Mouse (Mus musculus) thymus, adult 2 months (tissue): ENCODE measurements around the gene Hoxc11. TPM values are rescaled to one million over a fixed set of nuclear protein-coding genes. Genes with fewer than 3 reads are reported as not detected.

ENCODE experiments used
- DNase-seq: peaks from one replicate; pipeline ENCODE4 v3.0.0; 2021
- H3K27ac ChIP-seq: fragments of 200-500 bp; 2 replicates; pipeline ENCODE4 v1.5.1; 2012; ENCODE audit warnings: low read length, control low read depth; ENCODE audit not compliant: control insufficient read depth, insufficient read depth
- H3K27me3 ChIP-seq: fragments of 200-500 bp; 2 replicates; pipeline ENCODE4 v1.6.1; 2012; ENCODE audit warnings: mild to moderate bottlenecking, low read length, moderate library complexity, mixed read lengths; ENCODE audit not compliant: control insufficient read depth, insufficient read depth
- H3K36me3 ChIP-seq: fragments of 200-500 bp; 2 replicates; pipeline ENCODE4 v1.6.1; 2012; ENCODE audit warnings: mild to moderate bottlenecking, low read length, moderate library complexity; ENCODE audit not compliant: control insufficient read depth, insufficient read depth
- H3K4me1 ChIP-seq: fragments of 200-500 bp; replicated peaks from 2 replicates; pipeline ENCODE4 v1.6.1; 2012; ENCODE audit warnings: low read length; ENCODE audit not compliant: control insufficient read depth, insufficient read depth
- H3K4me3 ChIP-seq: fragments of 200-500 bp; 2 replicates; pipeline ENCODE4 v1.5.1; 2012; ENCODE audit warnings: mild to moderate bottlenecking, low read length, control low read depth, moderate library complexity; ENCODE audit not compliant: control insufficient read depth, insufficient read depth
- CTCF ChIP-seq: fragments of 200-500 bp; IDR thresholded peaks from 2 replicates; pipeline ENCODE4 v1.5.1; 2012; ENCODE audit warnings: mild to moderate bottlenecking, control low read depth, low read length, moderate library complexity, borderline replicate concordance; ENCODE audit not compliant: control insufficient read depth, poor library complexity, insufficient read depth; ENCODE audit errors: extremely low read depth
- POLR2A ChIP-seq: fragments of 200-500 bp; IDR thresholded peaks from 2 replicates; pipeline ENCODE4 v1.6.1; 2012; ENCODE audit warnings: mild to moderate bottlenecking, low read length, control low read depth, moderate library complexity; ENCODE audit not compliant: control insufficient read depth, poor library complexity, insufficient read depth; ENCODE audit errors: extremely low read depth
- WGBS: fragments of 180-500 bp; shearing (Covaris S2); methylation state at CpG from one replicate; pipeline ENCODE4 v1.1.7; 2018; 5-methylcytosine and 5-hydroxymethylcytosine counted together
- polyA plus RNA-seq: library from polyadenylated mRNA; depleted of rRNA; stranded (reverse); fragments of >200 nt; gene quantifications from 2 replicates; pipeline ENCODE4 v1.2.3, GENCODE M21; 2012

Gene Hoxc11
- polyA plus RNA-seq, 1 experiment = 0.66 TPM

DNA sequence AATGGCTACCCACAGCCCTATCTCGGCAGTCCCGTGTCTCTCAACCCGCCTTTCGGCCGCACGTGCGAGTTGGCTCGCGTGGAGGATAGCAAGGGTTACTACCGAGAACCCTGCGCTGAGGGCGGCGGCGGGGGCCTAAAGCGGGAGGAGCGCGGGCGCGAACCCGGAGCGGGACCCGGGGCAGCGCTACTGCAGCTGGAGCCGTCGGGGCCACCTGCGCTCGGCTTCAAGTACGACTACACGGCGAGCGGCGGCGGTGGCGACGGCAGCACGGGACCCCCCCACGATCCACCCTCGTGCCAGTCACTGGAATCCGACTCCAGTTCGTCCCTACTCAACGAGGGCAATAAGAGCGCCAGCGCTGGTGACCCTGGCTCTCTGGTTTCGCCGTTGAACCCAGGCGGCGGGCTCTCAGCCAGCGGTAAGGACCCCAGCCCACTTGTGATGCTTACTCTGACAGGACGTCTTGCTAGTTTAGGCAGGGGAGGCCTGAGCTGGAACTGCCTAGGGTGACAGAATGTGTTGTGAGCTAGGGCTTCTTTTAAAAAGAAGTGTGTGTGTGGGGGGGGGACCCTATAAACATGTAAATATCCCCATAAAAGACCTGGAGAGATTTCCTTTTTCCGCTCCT is 17.1 kb upstream of the Hoxc11 start:
- DNase-seq = no peak
- Histone ChIP-seq H3K4me3 (no peak overlapping the region), H3K27ac (no peak overlapping the region), H3K4me1 (no peaks in the 10 kb centered on the region), H3K36me3 (no peaks in the 10 kb centered on the region), H3K27me3 (peaks cover 39% of the 10 kb centered on the region)
- WGBS = 11% methylated on average over 50 of the region's 50 CpGs
- TF ChIP-seq POLR2A (no peak), CTCF (no peak)

DNA sequence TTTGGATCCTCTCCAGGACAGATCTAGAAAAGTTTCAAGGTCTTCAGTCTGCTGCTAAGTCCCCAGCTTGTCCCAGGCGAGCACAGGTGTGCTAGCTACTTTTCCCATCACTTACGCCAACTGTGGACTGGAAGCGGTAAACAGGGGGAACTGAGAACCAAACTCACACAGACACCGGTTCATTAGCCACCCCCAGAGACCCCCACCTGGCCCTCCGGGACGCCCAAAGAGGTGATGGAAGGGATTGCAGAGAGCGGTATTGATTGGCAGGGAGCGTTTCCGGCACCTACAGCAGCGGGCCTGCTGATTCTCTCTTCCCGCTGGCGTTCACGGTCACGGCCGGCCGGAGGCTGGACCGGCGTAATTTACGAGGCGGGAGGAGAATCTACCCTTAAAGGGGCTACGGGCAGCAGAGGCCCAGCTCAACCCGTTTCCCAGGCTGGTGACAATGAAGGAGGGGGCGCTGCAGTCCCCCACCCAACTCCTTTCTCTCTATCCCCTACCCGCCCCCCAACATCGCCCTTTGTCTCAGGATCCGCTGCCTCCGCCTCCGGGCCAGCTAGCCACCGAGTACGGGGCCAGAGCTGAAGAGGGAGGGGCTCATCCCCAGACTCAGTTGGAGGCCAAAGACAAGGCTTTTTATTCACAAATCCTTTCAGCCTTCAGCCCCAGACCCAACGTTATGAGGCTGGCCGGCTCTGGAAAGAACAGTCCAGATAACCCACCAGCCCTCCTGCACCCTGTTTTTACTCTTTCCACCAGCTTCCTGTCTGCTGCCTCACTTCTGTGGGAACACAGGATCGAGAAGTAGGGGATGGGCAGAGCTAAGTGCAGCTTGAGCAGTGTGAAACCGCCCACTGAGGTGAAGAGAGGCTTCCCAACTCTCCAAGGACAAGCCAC is 14.7 kb upstream of the Hoxc11 start:
- Histone ChIP-seq H3K27me3 (peaks cover 52% of the 10 kb centered on the region), H3K4me1 (no peaks in the 10 kb centered on the region), H3K27ac (no peak overlapping the region), H3K4me3 (no peak overlapping the region), H3K36me3 (no peaks in the 10 kb centered on the region)
- no peak for TF ChIP-seq CTCF
- TF ChIP-seq POLR2A = no peak
- no peak for DNase-seq
- WGBS = 13% methylated on average over 34 of the region's 34 CpGs

DNA sequence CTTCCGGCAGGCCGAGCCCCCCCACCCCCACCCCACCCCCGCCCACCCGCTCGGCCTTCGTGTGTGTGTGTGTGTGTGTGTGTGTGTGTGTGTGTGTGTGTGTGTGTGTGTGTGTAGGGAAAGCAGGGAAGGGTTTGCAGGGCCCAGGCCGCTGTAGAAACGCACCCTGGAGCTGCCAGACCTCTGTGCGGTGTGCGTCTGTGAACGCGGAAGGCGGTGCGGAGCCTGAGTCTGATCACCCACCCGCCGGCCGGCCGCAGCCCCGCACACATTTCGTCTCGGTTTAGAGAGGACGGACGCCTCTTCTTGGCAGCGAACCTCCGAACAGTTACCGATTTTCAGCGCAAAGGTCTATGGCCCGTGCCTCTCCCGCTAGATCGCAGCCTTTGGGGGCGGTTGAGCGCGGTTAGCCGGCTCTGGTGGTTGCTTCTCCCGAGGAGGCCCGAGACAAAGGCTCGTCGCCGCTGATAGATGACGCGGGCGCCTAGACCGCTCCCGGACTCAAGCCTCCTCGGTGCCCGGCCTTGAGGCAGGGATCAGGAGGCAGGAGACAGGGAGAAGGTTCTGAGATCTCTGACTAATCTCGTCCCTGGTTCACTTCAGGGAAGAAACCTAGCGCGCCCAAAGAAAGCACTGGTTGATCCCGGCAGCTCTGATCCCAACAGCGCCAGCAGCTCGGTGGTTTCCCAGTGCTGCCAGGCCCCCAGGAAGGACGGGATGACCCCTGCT is 11.3 kb upstream of the Hoxc11 start:
- Histone ChIP-seq H3K27me3 (peaks cover 43% of the 10 kb centered on the region), H3K27ac (no peak overlapping the region), H3K4me3 (no peak overlapping the region), H3K4me1 (no peaks in the 10 kb centered on the region), H3K36me3 (no peaks in the 10 kb centered on the region)
- no peak for DNase-seq
- 4% methylated on average over 51 of the region's 53 CpGs for WGBS
- TF ChIP-seq POLR2A (no peak), CTCF (no peak)

GRCm38 (mm10) chr15:102943468-102943813 is 10.8 kb upstream of the Hoxc11 start:
- WGBS = 15% methylated on average over 5 of the region's 5 CpGs
- peaks cover 39% of the 10 kb centered on the region for H3K27me3 ChIP-seq
- TF ChIP-seq POLR2A = no peak
- TF ChIP-seq CTCF = no peak

DNA sequence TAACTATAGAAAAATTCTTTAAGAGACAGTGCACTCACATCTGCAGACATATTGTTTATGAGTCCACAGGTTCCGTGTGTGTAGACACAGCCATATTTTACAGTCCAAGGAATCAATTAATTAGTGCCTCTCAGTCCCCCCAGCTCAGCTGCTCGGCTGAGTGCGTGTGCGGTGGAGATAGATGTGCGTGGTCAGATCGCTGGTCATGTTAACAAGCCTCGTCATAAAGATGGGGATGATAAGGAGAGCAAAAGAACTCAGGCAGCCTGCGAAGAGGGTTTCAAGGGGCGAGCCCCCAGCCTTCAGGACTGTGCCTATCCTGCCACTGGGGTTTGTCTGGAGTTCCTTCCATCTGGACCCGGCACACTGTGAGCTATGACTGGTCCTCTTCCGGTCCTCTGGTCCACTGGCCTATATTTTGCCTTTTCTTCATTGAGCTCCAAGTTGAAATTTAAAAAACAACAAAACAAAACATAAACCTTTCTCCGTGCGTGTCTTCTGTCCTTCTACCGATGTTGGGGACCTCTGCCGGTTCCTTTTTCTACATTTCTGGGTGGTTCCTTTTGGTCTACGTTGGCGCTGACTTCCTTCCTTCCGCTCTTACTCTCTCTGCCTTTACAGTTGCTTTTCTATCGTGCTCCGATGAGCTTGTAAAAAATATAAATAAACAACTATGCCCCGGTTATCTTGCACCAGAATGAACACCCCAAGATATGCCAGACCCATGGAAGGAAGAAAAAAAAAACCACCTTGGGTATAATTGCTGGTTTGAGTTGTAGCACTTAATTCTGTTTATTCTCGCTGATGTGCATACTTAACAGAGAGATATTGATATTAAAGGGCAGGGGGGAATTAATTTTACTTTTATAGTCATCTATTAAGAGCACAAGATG is 8.8 kb upstream of the Hoxc11 start:
- no peak for TF ChIP-seq POLR2A
- no peak for TF ChIP-seq CTCF
- no peak overlapping the region for H3K27ac ChIP-seq
- peaks cover 39% of the 10 kb centered on the region for H3K27me3 ChIP-seq
- H3K36me3 ChIP-seq = no peaks in the 10 kb centered on the region
- no peaks in the 10 kb centered on the region for H3K4me1 ChIP-seq
- WGBS = 12% methylated on average over 22 of the region's 22 CpGs
- DNase-seq = no peak
- no peak overlapping the region for H3K4me3 ChIP-seq

More at GRCm38 (mm10) chr15:102943468-102943813, 10.8 kb upstream of the Hoxc11 start:
- H3K4me3 ChIP-seq = no peak overlapping the region
- H3K36me3 ChIP-seq = no peaks in the 10 kb centered on the region
- H3K4me1 ChIP-seq = no peaks in the 10 kb centered on the region
- H3K27ac ChIP-seq = no peak overlapping the region
- no peak for DNase-seq
